Mouse (Mus musculus) 416B (cell line): ENCODE data around the gene Mapkapk3.

Source experiments
- DNase-seq: peaks from one replicate; pipeline ENCODE4 v3.0.0; 2011; ENCODE audit warnings: low read depth

Mapkapk3 gene

DNA sequence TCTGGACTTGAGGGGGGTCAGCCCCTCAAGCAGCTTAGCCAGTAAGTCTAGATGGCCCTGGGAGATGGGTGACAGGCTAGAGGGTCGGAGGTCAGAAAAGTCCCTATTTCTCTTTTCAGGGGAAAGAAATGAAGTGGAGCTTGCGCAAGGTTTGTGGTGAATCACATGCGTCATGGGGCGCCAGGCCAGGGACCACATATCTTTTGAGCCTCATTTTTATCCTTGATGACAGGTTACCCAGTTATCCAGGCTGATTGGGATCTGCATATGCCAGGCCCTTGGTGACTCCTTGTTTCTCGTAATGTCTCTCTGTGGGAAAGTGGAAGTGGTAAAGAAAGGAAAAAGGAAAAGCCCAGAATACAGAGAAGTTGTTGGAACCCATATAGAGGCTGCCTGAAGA lies 25.8 kb downstream of the Mapkapk3 start:
- DNase-seq, result peak; percentile 82

GRCm38 (mm10) chr9:107262375-107262774 lies 27.3 kb downstream of the Mapkapk3 start:
- DNase-seq, result no peak

- DNase-seq, result no peak
These were observed 27.9 kb downstream of the Mapkapk3 start for GRCm38 (mm10) chr9:107261792-107262191.

GRCm38 (mm10) chr9:107260836-107261235 lies 28.8 kb downstream of the Mapkapk3 start:
- DNase-seq, result peak; percentile 27

GRCm38 (mm10) chr9:107260429-107260828 lies 29.2 kb downstream of the Mapkapk3 start:
- no peak for DNase-seq

DNA sequence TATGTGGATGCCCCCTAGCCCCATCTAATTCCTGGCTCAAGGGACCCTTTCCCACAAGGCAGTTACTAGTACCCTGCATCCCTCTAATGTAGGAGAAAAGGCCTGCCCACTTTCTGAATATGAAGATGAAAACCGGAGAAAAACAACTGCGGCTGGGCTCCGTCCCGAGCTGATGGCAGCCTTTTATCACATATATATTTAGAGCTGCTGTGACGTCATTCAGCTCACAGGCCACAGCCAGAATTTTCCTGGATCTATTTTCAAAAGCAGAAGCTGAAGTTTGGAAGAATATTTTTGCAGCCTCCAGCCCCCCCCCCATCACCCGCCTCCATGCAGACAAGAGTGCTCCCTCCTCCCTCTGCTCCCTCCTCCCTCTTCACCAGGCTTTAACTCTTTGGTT lies 30.1 kb downstream of the Mapkapk3 start:
- DNase-seq, result no peak

GRCm38 (mm10) chr9:107255596-107255995 lies 34.1 kb downstream of the Mapkapk3 start:
- peak; percentile 24 for DNase-seq

GRCm38 (mm10) chr9:107254925-107255324 lies 34.8 kb downstream of the Mapkapk3 start:
- DNase-seq, result no peak

GRCm38 (mm10) chr9:107254476-107254875 lies 35.2 kb downstream of the Mapkapk3 start:
- no peak for DNase-seq

- DNase-seq, result no peak
These were observed 37.5 kb downstream of the Mapkapk3 start for GRCm38 (mm10) chr9:107252164-107252563.

GRCm38 (mm10) chr9:107250416-107251337 lies 39.0 kb downstream of the Mapkapk3 start:
- no peak for DNase-seq

DNA sequence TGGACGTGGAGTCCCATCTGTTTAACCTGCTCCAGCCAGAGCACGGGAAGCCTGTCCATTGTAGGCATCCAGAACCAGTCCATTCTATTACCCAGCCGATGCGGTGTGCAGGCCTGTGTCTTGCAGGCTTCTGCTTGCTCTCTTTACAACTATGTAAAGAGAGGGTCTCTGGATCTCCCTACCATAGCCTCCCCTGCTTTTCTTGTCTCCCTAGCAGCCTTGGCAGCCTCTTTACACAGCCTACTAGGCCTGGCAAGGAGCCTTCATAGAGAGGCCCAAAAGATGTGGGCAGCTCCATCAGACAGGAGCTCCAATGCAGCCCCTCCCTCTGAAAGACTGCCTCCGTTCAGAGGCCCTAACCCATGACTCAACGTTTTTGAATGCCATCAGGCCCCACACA lies 40.5 kb downstream of the Mapkapk3 start:
- no peak for DNase-seq

GRCm38 (mm10) chr9:107246170-107246569 lies 43.5 kb downstream of the Mapkapk3 start:
- DNase-seq, result peak; percentile 69

GRCm38 (mm10) chr9:107245311-107245710 lies 44.4 kb downstream of the Mapkapk3 start:
- no peak for DNase-seq

DNA sequence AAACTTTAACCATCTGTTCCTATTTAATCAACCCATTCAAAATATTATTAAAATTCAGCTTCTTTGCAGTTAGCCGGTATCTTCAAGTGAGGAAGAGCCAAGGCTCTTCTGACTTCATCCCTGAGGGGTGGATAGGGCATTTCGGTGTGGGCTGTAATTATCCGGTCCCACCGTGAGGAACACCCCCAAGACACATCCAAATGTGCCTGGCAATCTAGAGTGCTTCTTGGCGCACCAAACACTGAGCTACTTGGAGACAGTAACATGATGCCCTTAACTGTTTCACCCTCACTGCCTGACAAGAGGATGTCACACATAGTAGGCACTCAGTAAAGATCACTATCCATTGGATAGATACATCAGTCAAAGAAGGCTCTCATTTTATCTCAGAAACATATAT lies 53.5 kb downstream of the Mapkapk3 start:
- DNase-seq, result no peak

DNA sequence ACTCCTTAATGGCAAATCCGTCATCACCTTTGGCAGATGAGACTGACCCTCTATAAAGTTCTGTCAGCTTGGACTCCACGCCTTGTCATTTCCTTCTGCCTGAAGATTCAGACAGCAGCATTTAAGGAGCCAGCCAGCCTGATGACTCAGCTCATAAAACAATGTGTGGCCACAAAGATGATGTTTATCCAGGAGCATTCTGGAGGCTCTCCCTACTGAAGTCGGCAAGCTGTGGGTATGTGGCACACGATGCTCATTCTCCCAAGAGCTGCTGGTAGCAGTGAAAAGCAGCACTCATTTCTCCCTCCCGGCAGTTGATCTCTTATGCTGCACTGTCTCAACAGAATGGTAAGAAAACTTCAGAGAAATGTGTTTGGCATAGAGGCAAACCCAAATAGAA lies 54.4 kb downstream of the Mapkapk3 start:
- DNase-seq, result peak; percentile 37

DNA sequence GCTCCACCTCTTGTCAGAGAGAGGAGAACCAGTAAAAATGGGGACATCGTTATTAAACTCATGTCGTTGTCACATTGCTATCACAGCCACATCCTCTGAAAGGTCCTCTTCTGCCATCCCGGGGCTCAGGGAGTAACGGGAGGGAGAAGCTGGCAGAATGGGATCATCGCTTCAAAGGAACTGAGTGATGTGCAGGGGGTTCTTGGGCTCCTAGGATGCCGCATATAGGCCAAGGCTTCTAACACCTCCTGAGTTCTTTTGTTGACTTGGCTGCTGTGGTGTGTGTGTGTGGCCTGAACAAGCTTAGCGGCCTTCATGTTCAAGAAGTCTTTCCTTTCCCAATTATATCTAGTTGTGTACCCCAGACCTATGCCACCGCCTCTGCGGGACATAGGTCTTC lies 57.5 kb downstream of the Mapkapk3 start:
- DNase-seq, result no peak

GRCm38 (mm10) chr9:107231539-107232139 lies 58.0 kb downstream of the Mapkapk3 start, which contains the start of gene Dock3:
TSS of gene Dock3 (minus strand) at chr9:107231909.
- DNase-seq, result no peak

GRCm38 (mm10) chr9:107230991-107231538 lies 58.6 kb downstream of the Mapkapk3 start:
- no peak for DNase-seq

DNA sequence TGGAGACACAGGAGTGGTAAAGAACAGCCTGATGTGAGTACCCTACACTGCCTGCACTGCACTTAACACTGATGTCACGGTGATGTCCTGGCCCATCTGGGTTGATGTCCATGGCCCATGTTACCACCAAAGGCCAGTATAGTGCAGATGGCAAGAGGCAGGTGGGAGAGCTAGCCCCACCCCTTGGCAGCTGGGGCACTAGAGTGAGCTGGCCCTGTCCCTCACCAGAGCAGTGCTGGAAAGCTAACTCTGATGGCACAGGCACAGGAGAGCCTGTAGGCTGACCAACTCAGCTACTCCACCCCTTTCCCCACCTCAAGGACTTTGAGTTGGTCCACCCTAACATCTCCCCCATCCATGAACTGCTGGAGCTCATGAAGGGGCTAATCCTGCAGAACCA lies 65.1 kb downstream of the Mapkapk3 start:
- DNase-seq, result no peak
